Mouse (Mus musculus) midbrain, postnatal 0 days (tissue): Measurements from ENCODE around the gene a. TPM values are rescaled to one million over a fixed set of nuclear protein-coding genes. Genes with fewer than 3 reads are reported as not detected.
A peak's percentile ranks its signal among the peaks of the same experiment; 100 is the strongest.
"Not testable (repeated sequence)": the region's sequence is repeated elsewhere in the genome, so short reads cannot be mapped to it uniquely, and the experiment has no call there.

Experiments used
- ATAC-seq: fragments of 200-750 bp; cut with Nextera tagmentation; 2 replicates; pipeline ENCODE4 v1.8.0; 2017; ENCODE audit warnings: moderate number of reproducible peaks, mild to moderate bottlenecking, moderate TSS enrichment, moderate library complexity; ENCODE audit not compliant: low FRiP score
- DNase-seq: peaks from one replicate; pipeline ENCODE4 v3.0.0-alpha.2; 2015; ENCODE audit warnings: low spot score
- H3K27ac ChIP-seq: fragments of 300-500 bp; sonication (generic); 2 replicates; pipeline ENCODE4 v1.5.1; 2014; ENCODE audit warnings: low read depth, mild to moderate bottlenecking, low read length, mixed read lengths
- H3K27me3 ChIP-seq: fragments of 300-500 bp; sonication (generic); 2 replicates; pipeline ENCODE4 v1.6.1; 2014; ENCODE audit warnings: low read length, control low read depth, mixed read lengths; ENCODE audit not compliant: insufficient read depth
- H3K36me3 ChIP-seq: fragments of 300-500 bp; sonication (generic); 2 replicates; pipeline ENCODE4 v1.6.1; 2014; ENCODE audit warnings: low read length, control low read depth, mixed read lengths; ENCODE audit not compliant: insufficient read depth
- H3K4me1 ChIP-seq: fragments of 300-500 bp; sonication (generic); 2 replicates; pipeline ENCODE4 v1.6.1; 2014; ENCODE audit warnings: mild to moderate bottlenecking, control low read depth, antibody characterized with exemption, low read length, mixed read lengths; ENCODE audit not compliant: insufficient read depth
- H3K4me2 ChIP-seq: fragments of 300-500 bp; sonication (generic); 2 replicates; pipeline ENCODE4 v1.6.1; 2014; ENCODE audit warnings: low read depth, mild to moderate bottlenecking, low read length, mixed read lengths; ENCODE audit not compliant: poor library complexity, severe bottlenecking
- H3K4me3 ChIP-seq: fragments of 300-500 bp; sonication (generic); 2 replicates; pipeline ENCODE4 v1.5.1; 2014; ENCODE audit warnings: low read depth, mild to moderate bottlenecking, low read length, moderate library complexity
- H3K9ac ChIP-seq: fragments of 300-500 bp; sonication (generic); replicated peaks from 2 replicates; pipeline ENCODE4 v1.6.1; 2014; ENCODE audit warnings: mild to moderate bottlenecking, low read length, moderate library complexity, mixed read lengths; ENCODE audit not compliant: poor library complexity, severe bottlenecking
- H3K9me3 ChIP-seq: fragments of 300-500 bp; sonication (generic); 2 replicates; pipeline ENCODE4 v1.6.1; 2016; ENCODE audit warnings: low read length, control low read depth
- CTCF ChIP-seq: IDR thresholded peaks from 2 replicates; pipeline ENCODE4 v1.5.1; 2016; ENCODE audit warnings: antibody characterized with exemption, mild to moderate bottlenecking
- WGBS: fragments of 180-500 bp; shearing (Covaris S2); extraction: QIAGEN DNeasy Blood & Tissue Kit; methylation state at CpG from one replicate; pipeline ENCODE4 v1.1.7; 2014; 5-methylcytosine and 5-hydroxymethylcytosine counted together
- polyA plus RNA-seq: library from polyadenylated mRNA; unstranded; fragments of >200 nt; fragmentation: Nextera tagmentation; extraction: Ambion mirVana; gene quantifications from 2 replicates; pipeline ENCODE4 v1.2.1, GENCODE M21; 2015
- total RNA-seq: library from RNA; depleted of rRNA; stranded (reverse); fragments of >200 nt; gene quantifications from 2 replicates; pipeline ENCODE4 v1.2.3, GENCODE M21; 2014

The a gene
- total and polyA plus RNA-seq, 2 experiments from 2014 or later = 1.1 TPM; not detected in 1

DNA sequence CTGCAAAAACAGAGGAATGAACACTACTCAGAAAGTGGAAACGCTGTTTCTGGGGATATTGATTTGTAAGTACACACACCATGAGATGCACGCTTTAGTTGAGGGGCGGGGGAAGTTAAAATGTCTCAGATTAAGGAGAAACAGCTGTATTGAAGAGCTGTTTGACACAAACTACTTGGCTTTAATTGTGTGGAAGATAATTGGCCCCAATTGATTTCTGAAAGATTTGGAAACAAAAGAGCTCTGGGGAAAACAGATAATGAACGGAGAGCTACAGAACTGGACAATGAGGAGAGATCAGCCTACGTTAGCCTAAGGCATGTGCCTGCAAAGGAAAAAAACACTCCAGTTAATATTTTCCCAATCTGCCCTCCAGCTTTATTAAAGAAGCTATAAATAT is 172.0 kb downstream of the a start:
- Histone ChIP-seq H3K4me1 (no peaks in the 10 kb centered on the region), H3K9ac (no peak overlapping the region), H3K4me3 (no peak overlapping the region), H3K27ac (no peak overlapping the region), H3K9me3 (no peaks in the 10 kb centered on the region), H3K4me2 (no peak overlapping the region), H3K27me3 (no peaks in the 10 kb centered on the region), H3K36me3 (no peaks in the 10 kb centered on the region)
- DNase-seq = no peak
- 44% methylated on average over 5 of the region's 5 CpGs for WGBS
- no peak for ATAC-seq
- TF ChIP-seq CTCF = no peak

DNA sequence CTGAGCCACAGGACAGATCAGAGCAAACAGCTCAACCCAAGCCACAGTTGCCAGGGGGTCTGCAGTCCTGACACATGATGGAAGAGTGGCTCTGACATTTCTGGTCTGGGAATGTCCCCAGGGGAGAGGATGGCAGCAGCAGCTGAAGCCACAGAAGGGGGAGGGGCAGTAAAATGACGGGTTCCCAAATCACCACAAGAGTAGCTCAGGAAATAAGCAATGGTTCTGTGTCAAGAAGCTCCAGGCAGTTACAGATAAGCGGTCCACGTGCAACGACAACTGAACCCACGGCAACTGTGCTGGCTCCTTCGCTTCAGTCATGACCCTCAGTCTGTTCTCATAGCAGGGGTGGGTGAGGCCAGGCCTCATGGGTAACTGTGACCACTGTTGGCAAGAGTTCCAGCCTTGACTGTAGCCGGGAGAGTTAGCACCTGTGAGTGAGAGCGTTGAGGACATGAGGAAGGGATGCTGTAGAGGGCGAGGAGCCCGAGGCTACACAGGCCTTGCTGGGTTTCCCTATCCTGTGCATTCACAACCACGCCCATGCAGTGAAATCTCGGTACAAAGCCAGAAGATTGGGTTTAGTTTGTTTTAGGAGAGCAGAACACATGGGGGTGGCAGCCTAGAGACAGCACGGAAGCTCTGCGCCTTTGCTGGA is 178.7 kb downstream of the a start:
- not testable (repeated sequence) for ATAC-seq, H3K27me3 ChIP-seq, H3K4me1 ChIP-seq, H3K9ac ChIP-seq, H3K27ac ChIP-seq, H3K4me3 ChIP-seq, H3K4me2 ChIP-seq, H3K36me3 ChIP-seq, DNase-seq, H3K9me3 ChIP-seq
- 75% methylated on average over 14 of the region's 14 CpGs for WGBS

DNA sequence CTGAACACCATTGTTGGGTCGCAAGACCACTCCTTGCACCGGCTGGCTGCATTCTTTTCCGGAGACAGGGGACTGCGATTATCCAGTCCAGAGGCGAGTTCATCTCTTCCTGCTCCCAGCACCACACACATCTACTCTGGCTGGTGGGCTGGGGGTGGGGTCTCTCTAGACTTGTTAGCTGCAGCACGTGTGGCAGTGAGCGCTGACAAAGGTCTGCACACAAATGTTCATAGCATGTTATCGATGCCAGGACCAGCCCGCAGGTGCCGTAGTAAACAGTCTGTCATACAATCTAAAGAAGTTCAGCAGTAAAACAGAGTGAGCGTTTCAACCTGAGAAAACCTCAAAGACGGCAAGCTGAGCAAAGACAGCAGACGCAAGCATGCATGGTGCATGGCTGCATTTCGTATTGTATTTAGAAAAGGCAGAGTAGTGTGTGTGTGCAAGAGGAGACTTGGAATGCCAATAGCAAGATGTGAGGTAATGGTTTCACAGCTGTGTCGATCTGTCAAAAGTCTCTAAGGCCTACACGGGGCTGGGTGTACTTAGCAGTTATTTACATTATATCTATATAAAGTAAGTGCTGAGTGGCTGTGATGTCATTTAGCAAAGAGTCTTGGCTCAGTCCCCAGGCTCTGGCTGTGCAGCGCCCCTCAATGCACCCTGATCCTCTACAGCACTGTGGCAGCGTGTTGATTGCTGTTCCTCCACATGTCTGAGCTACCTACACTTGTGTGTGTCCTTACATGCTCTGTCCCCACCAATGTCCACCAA is 180.9 kb downstream of the a start:
- H3K4me2 ChIP-seq = no peak overlapping the region
- TF ChIP-seq CTCF = no peak
- H3K36me3 ChIP-seq = no peaks in the 10 kb centered on the region
- H3K4me3 ChIP-seq = no peak overlapping the region
- no peak overlapping the region for H3K9ac ChIP-seq
- no peaks in the 10 kb centered on the region for H3K27me3 ChIP-seq
- 66% methylated on average over 18 of the region's 18 CpGs for whole genome bisulfite sequencing
- no peak for DNase-seq
- H3K9me3 ChIP-seq = no peaks in the 10 kb centered on the region
- H3K27ac ChIP-seq = no peak overlapping the region
- ATAC-seq = no peak
- H3K4me1 ChIP-seq = no peaks in the 10 kb centered on the region

DNA sequence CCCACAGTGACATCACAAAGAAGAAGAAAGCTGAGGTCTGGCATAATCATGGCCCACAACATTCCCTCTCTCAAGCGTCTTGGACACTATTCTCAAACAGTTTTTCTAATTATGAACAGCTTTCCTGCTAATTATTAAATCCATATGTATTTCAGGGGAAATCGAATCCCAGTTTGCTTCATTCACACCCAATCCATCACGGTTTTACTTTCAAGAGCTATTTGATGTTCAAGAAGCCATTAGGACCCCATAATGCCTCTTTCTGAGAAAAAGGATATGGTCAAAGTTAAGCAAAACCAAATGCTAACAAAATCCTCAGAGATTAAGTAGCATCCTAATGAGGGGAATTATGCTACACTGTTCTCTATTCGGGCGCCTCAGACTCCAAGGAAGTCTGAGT is 181.8 kb downstream of the a start:
- DNase-seq = no peak
- 78% methylated on average over 5 of the region's 5 CpGs for WGBS
- ATAC-seq = no peak

DNA sequence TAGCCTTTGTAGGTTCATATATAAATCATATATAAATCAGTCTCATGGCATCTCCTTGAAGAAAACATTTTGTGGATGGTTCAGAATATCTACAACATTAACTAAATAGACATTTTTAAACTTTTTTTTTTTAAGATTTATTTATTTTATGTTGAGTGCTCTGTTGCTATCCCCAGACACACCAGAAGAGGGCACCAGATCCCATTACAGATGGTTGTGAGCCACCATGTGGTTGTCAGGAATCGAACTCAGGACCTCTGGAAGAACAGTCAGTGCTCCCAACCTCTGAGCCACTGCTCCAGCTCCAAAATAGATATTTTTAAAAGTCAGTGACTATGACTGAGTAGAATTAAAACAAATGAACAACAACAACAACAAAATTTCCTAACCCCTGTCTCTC is 195.4 kb downstream of the a start:
- H3K4me3 ChIP-seq = no peak overlapping the region
- no peak overlapping the region for H3K9ac ChIP-seq
- no peak for DNase-seq
- H3K27ac ChIP-seq = no peak overlapping the region
- 71% methylated on average over 1 of the region's 1 CpGs for WGBS
- no peaks in the 10 kb centered on the region for H3K27me3 ChIP-seq
- no peak overlapping the region for H3K4me2 ChIP-seq
- 0 out of 2 replicates have a peak, but pooled peaks have one; percentile 12 for TF ChIP-seq CTCF
- no peaks in the 10 kb centered on the region for H3K9me3 ChIP-seq
- ATAC-seq = no peak
- no peaks in the 10 kb centered on the region for H3K4me1 ChIP-seq
- H3K36me3 ChIP-seq = no peaks in the 10 kb centered on the region

More for the DNA sequence above, 181.8 kb downstream of the a start:
- Histone ChIP-seq H3K4me2 (no peak overlapping the region), H3K27ac (no peak overlapping the region), H3K27me3 (no peaks in the 10 kb centered on the region), H3K9ac (no peak overlapping the region), H3K36me3 (no peaks in the 10 kb centered on the region), H3K9me3 (no peaks in the 10 kb centered on the region), H3K4me1 (no peaks in the 10 kb centered on the region), H3K4me3 (no peak overlapping the region)
- TF ChIP-seq CTCF = no peak

DNA sequence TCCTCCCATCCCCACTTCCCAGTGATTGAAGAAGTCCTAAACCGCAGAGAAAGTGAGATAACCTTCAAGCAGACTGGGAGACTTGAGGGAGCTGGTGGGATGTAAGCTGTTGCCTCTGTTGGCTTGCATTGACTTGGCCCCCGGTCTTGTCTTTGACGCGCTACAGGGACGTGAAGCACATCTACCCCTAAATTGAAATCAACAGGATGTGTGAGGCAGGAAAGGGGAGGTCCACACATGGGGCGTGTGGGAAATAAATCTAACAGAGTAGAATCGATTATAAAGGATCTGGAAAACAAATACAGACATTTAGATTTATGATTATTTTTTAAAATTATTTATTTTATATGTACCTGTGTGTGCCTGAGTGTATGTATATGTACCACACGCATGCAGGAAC is 200.2 kb downstream of the a start:
- Histone ChIP-seq H3K27ac (no peak overlapping the region), H3K9ac (no peak overlapping the region), H3K9me3 (no peaks in the 10 kb centered on the region), H3K4me1 (no peaks in the 10 kb centered on the region), H3K4me2 (no peak overlapping the region), H3K36me3 (no peaks in the 10 kb centered on the region), H3K27me3 (no peaks in the 10 kb centered on the region), H3K4me3 (no peak overlapping the region)
- TF ChIP-seq CTCF = no peak
- WGBS = 88% methylated on average over 8 of the region's 8 CpGs
- ATAC-seq (no peak), DNase-seq (no peak)
